Mouse (Mus musculus) thymus, adult 18-20 months (tissue): ENCODE results near the gene Cdc14a.

ENCODE experiments used
- DNase-seq, 2 experiments: peaks; one replicate each; pipeline ENCODE4 v3.0.0; 2022; ENCODE audit warnings: mixed read lengths in 2 of 2

Cdc14a gene

GRCm38 (mm10) chr3:116423353-116424159 is at the start of gene Cdc14a:
Gene Cdc14a (minus strand): TSS chr3:116424032.
- peak; percentile 66 to 76 for DNase-seq

DNA sequence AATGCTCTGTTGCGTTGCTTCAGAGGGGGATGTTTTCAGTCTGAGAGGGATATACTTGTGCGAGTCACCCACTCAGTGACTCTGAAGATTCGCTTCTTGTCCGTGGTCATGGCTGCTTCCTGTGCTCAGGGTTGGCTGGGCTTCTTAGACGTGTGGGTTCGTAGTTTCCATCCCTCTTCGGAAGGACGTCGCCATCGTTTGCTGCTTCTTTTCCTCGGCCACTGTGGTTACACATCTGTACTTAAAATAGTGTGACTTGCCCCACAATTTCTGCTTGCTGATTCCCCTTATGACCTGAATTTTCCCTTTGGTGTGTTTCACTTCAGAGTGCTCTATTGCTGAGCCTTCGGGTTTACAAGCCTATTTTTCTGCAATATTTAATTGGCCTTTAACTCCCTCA is 41.9 kb upstream of the Cdc14a start:
- no peak for DNase-seq

GRCm38 (mm10) chr3:116464318-116464717 is 40.5 kb upstream of the Cdc14a start:
- DNase-seq, result no peak

DNA sequence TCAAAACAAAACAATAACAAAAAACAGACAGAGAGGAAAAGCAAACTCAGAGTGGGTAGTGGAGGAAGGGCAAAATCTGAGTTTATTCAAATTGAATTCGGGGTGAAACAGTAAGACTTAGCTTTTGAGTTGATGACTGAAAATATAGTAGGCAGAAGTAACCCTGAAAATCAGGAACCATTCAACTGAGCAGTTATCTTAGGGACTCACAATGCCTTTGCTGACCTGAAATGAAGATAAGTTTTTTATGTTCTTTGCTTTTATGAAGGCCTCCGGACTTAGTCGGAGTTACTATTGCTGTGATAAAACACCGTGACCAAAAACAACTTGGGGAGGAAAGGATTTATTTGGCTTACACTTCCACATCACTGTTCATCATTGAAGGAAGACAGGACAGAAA is 37.2 kb upstream of the Cdc14a start:
- DNase-seq, result no peak

GRCm38 (mm10) chr3:116454529-116454928 is 30.7 kb upstream of the Cdc14a start:
- no peak for DNase-seq

GRCm38 (mm10) chr3:116450741-116451140 is 26.9 kb upstream of the Cdc14a start:
- no peak for DNase-seq

GRCm38 (mm10) chr3:116444327-116444726 is 20.5 kb upstream of the Cdc14a start:
- DNase-seq, result no peak

- no peak for DNase-seq
Measured at GRCm38 (mm10) chr3:116442788-116443187, 19.0 kb upstream of the Cdc14a start.

DNA sequence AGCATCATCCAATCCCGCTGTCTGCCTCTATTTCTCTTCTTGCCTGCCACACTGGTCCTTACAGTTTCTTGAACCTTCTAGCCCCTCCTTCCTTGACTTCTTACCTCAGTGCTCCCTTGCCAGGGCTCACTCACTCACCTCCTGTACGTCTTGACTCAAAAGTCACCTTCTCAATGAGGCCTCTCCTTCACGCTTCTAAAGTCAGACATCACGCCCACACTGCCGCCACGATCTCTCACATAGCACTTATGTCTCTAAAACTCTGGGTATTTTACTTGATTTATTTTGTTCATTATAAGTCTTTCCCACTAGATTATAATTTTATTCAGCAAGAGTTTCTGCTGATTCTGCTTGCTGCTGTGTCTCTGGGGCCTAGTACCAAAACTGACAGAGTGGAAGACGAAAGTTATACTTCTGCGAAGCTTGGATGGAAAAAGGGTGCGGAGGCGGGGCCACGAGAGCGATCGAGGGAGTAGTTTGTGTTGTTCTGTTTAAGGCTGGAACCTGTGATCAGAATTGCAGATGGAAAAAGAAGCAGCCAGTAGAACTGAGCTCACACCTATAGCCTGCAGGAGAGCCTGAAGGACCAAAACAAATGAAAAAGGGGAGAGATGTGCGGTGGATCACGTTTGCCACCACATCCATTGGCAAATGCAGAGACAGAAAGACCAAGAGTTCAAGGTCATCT is 17.8 kb upstream of the Cdc14a start:
- no peak for DNase-seq

GRCm38 (mm10) chr3:116440066-116440997 is 16.5 kb upstream of the Cdc14a start:
- DNase-seq, result peak in 1 of 2 experiments; percentile 34

- no peak for DNase-seq
Measured at GRCm38 (mm10) chr3:116436811-116437601, 13.2 kb upstream of the Cdc14a start.

DNA sequence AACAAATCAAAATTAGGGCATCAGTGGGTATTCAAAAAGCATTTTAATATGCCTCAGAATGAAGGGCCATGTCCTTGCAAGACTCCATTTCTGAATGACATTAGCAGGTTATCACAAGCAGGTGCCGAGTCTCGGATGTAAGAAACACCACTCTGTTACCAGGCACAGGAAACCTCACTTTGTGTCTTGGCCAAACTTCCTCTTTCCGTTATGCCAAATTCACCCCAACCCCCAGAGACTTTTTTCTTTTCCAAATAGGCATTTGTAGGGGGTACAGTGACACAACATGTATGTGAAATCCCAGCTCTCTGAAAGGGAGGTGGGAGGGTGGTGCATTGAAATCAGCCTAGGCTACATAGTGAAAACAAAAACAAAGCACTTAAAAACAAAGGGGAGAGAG is 12.3 kb upstream of the Cdc14a start:
- no peak for DNase-seq

GRCm38 (mm10) chr3:116434757-116435156 is 10.9 kb upstream of the Cdc14a start:
- no peak for DNase-seq

DNA sequence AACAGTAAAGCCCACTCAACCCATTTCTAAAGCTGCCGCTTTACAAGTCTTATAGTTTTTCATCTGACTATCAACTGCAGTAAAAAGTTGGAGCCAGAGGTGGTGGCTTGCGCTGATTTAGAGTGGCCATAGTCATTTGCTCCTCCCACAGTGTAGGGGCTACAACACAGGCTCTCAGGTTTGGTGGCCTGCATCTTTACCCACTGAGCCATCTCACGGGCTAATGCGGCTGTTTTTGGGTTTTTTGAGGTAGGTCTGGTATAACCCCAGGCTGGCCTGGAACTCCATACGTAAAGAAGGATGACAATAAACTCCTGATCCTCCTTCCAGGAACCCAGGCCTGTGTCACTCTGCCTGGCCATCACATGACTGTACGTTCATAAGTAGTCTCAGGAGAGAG is 2.1 kb upstream of the Cdc14a start:
- no peak for DNase-seq

- DNase-seq, result peak; percentile 74 to 81
Measured at GRCm38 (mm10) chr3:116424973-116425284, 1.1 kb upstream of the Cdc14a start.

- no peak for DNase-seq
Measured at GRCm38 (mm10) chr3:116424160-116424972, 534 bp upstream of the Cdc14a start.

DNA sequence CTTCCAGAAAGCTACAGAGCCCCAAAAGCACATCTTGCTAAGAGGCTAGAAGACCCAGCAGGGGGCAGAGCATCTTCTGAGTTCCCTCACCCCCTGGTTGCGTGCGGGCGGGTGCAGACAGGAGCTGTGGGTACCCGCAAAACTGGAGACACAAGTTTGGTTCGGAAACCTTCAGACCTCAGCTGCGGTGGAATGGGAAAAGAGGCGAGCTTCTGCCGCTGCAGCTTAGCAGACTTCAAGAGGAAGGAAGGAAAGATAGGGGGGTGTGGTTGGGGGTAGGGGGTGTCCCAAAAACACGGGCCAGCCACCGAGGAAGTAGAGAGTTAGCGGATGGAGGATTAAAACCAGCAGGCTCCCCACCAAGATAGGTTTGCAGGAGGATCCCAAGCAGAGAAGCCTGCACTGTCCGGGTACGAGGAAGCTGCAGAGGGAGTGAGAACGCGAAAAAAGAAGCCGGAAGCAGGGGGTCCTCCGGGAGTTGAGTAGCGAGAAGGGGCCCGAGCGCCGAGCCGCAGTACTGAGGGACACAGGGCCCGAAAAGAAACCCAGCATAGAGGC is 958 bp downstream of the Cdc14a start:
- DNase-seq, result peak; percentile 68 to 70

- DNase-seq, result no peak
Measured at GRCm38 (mm10) chr3:116422074-116422473, 1.8 kb downstream of the Cdc14a start.

DNA sequence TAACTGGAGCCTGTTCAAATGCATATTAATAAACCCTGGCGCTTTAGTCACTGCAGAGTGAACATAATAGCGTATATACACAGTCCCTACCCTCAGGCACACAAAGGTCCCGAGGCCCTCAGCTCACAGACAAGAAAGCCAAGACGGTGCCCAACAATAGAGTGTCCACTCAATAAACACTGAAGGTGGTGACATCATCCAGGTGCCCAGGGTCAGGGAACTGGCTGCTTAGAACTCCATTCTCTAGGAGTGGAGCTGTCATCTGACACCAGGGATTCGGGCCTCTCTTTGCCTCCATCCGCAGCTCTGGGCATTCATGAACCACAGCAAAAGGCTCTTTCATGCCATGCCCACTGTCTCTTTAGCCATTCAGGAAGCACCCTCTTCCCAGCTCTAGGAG is 2.7 kb downstream of the Cdc14a start:
- no peak for DNase-seq

- no peak for DNase-seq
Measured at GRCm38 (mm10) chr3:116419791-116420190, 4.0 kb downstream of the Cdc14a start.

DNA sequence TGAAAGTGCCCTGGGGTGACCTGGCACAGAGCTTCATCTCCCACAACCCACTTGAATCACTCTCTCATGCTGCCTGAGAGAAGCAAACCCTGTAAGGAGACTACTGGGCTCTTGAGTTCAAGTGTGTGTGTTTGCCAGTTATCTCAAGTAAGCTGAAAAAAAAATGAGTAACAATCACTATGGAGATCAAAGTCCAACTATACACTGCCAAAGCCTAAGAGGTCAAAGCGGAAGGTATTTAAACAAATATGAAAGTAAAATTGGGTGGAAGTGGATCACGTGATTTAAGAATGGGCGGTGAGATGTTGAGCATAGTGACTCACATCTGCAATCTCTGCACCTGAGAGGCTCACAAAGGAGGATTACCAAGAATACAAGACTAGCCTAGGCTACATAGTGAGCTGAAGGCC is 9.4 kb downstream of the Cdc14a start:
- no peak for DNase-seq
